Mouse (Mus musculus): ENCODE results near the gene Fnbp1l.

Fnbp1l gene

GRCm38 (mm10) chr3:122528477-122528876, 91.0 kb downstream of the Fnbp1l start:
- DNase-seq (ENCODE audit: low spot score in 2 of 2) = no peak

GRCm38 (mm10) chr3:122521294-122521693, 98.2 kb downstream of the Fnbp1l start:
- DNase-seq (ENCODE audit: low spot score in 2 of 2) = no peak

GRCm38 (mm10) chr3:122520875-122521274, 98.6 kb downstream of the Fnbp1l start:
- no peak for DNase-seq (ENCODE audit: low spot score in 2 of 2)

DNA sequence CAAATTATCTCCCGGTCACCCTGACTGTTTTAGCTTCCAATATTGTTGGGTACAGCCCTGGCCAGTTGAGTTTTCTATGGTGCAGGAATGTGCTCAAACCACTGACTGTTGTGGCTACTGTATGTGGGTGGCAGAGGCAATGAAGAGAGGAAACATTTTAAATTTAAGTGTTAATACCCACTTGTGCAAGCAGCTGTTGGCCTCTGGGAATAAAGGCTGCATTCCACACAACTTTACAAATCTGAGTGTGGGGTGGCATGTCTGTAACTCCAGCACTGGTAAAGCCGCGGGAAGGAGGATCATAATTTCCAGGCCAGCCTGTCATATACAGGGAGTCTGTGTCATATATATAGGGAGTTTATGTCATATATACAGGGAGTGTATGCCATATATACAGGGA, 99.2 kb downstream of the Fnbp1l start:
- DNase-seq (ENCODE audit: low spot score in 2 of 2) = no peak

- no peak for DNase-seq (ENCODE audit: low spot score in 2 of 2)
Observed at GRCm38 (mm10) chr3:122519082-122519481, 100.4 kb downstream of the Fnbp1l start.

GRCm38 (mm10) chr3:122518231-122518736, 101.2 kb downstream of the Fnbp1l start:
- DNase-seq (ENCODE audit: low spot score in 2 of 2) = no peak

- no peak for DNase-seq (ENCODE audit: low spot score in 2 of 2)
Observed at GRCm38 (mm10) chr3:122517726-122518125, 101.8 kb downstream of the Fnbp1l start.

- no peak for DNase-seq (ENCODE audit: low spot score in 2 of 2)
Observed at GRCm38 (mm10) chr3:122516327-122516695, 103.2 kb downstream of the Fnbp1l start.

- DNase-seq (ENCODE audit: low spot score in 2 of 2) = no peak
Observed at GRCm38 (mm10) chr3:122515568-122516326, 103.8 kb downstream of the Fnbp1l start.

GRCm38 (mm10) chr3:122512725-122513375, 106.7 kb downstream of the Fnbp1l start:
- no peak for DNase-seq (ENCODE audit: low spot score in 2 of 2)

DNA sequence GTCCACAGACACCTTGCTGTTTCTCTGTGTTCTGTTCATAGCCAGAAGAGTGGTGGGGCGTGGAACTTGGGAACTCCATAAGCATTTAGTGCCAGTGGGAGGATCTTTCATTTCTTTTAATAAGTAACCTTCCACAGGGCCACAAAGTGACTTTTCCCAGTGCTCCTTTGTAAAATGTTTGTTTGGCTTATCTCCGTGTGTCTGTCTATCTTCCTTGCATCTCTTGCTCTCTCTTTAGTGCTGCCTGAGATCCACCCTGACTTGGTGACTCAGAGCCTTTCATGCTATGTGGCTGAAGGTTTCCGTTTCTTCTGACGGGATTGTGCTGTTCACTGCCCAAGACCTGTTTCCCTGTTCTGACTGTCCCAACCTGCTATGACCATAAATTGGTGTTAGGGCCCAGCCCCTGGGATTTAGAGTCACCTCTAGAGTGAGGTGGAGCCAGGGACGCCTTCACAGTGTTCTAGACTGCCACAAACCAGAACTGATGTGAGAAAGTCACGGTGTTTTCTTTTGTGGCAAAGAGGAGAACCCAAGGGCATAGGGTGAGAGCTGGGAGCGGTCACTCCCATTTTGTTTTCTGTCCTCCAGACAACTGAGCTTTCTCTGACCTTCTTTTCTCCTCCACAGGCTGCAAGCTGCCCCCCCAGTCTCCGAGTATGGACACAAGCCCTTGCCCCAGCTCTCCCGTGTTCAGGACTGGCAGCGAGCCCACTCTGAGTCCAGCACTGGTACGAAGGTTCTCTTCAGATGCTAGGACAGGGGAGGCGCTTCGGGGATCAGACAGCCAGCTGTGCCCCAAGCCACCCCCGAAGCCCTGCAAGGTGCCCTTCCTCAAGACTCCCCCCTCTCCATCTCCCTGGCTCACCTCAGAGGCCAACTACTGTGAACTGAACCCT, 107.5 kb downstream of the Fnbp1l start:
- DNase-seq (ENCODE audit: low spot score in 2 of 2) = no peak

DNA sequence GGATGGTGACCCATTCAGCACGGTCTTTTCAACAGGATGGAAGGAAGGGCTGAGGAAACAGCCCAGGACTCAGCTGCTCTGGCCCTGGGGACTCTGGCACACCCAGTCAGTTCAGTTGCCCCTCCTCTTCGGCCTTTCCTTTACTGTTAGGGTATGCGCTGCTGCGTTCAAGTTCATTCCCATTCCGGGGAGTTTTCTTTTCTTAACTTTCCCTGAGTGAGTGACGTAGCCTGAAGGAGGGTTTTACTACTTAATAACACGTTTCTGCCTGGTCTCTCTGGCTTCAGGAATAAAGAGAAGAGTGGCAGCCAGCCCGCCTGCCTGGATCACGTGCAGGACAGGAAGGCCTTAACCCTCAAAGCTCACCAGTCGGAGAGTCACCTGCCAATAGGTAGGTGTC, 108.6 kb downstream of the Fnbp1l start:
- DNase-seq (ENCODE audit: low spot score in 2 of 2) = no peak

DNA sequence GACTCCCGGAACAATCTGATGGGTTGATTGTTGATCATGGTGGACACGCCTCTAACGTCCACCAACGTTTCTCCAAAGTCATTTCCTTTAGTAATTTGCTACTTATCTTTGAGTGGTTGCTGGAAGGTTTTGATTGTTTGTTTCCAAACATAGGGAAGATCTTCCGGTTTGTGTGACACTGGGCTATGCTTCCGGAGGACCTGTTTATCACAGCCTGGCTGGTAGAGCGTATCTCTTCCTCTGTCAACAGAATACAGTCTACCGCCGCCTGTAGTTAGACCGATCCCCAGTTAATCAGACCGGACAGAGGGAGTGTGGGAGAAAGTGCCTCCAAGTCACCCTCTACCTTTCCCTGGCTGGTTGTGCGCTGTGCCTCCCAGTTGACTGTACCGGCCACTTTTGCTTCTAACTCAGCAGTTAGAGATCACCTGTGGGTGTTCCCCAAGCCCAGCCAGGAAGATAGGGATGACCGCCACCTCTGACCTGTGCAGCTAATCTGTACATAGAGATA, 109.2 kb downstream of the Fnbp1l start:
- DNase-seq (ENCODE audit: low spot score in 2 of 2) = no peak

DNA sequence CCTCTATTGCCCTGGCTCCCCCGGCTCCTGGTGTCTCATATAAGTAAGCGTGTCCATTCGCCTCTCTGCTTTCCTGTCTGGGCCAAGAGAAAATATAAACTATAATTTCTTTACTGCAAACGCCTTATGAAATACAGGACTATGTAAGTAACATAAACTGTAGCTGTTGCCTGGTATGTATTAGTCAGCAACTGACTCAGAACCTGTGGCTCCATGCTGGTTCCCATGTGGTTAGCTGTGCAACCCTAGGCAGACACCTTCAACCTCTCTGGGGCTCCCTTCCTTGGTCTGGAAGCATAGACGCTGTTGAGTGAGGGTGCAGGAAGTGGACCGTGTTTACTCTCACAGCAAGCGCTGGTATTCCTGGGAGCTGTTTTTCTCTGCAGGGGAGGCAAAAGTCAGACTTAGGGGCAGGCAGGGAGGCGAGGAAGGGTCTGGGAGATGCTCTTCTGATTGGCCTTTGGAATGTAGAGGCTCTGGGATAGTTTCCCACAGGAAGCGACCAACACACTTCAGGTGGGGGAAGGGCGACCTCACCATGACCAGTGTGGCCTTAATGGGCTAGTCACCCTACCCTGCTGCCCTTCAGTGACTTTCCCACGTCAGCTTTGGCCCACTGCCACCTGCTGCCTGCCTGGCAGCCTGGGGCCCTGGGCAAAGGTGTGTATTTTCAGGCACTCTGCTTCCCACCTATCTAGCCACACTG, 109.8 kb downstream of the Fnbp1l start:
- no peak for DNase-seq (ENCODE audit: low spot score in 2 of 2)

- no peak for DNase-seq (ENCODE audit: low spot score in 2 of 2)
Observed at GRCm38 (mm10) chr3:122509084-122509483, 110.4 kb downstream of the Fnbp1l start.

DNA sequence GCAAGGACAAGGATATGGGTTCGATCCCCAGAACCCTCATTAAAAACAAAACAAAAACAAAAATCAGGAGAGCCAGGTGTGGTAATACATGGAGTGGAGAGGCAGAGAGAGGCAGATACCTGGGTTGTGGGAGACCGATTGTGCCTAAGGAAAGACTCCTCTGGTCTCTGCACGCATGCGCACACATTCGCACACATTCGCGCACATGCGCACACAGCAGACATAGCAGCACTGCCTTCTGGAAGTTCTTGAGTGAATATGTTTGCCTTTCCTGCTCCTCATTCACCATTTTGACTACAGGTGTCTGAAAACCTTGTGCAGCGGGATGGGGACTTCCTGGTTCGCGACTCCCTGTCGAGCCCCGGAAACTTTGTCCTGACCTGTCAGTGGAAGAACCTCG, 111.7 kb downstream of the Fnbp1l start:
- DNase-seq (ENCODE audit: low spot score in 2 of 2) = no peak

- peak; percentile 57 to 76 for DNase-seq (ENCODE audit: low spot score in 2 of 2)
Observed at GRCm38 (mm10) chr3:122506343-122506916, 113.1 kb downstream of the Fnbp1l start.

DNA sequence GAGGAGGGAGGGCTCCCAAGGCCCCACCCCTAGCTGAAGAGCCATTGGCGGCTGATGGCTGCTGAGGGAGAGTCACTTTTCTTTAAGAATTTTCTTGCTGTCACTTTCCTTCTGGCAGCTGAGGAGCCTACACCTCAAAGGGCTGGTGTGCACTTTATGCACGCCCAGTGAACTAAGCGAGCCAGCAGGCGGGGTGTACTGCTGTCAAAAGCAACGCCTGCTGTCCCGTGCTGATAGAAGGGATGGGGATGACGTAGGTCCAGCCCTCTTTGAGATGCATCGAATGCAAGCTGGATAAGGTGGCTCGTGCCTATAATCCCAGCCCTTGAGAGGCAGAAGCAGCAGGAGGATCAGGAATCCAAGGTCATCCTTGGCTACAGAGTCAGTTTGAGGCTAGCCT, 118.6 kb downstream of the Fnbp1l start:
- no peak for DNase-seq (ENCODE audit: low spot score in 2 of 2)

- DNase-seq (ENCODE audit: low spot score in 2 of 2) = no peak
Observed at GRCm38 (mm10) chr3:122499647-122500046, 119.9 kb downstream of the Fnbp1l start.

- DNase-seq (ENCODE audit: low spot score in 2 of 2) = no peak
Observed at GRCm38 (mm10) chr3:122498528-122498927, 121.0 kb downstream of the Fnbp1l start.

GRCm38 (mm10) chr3:122497871-122498270, 121.6 kb downstream of the Fnbp1l start:
- no peak for DNase-seq (ENCODE audit: low spot score in 2 of 2)
